8 mouse cellular contexts compared by ENCODE assay signal in the genomic region with DNA sequence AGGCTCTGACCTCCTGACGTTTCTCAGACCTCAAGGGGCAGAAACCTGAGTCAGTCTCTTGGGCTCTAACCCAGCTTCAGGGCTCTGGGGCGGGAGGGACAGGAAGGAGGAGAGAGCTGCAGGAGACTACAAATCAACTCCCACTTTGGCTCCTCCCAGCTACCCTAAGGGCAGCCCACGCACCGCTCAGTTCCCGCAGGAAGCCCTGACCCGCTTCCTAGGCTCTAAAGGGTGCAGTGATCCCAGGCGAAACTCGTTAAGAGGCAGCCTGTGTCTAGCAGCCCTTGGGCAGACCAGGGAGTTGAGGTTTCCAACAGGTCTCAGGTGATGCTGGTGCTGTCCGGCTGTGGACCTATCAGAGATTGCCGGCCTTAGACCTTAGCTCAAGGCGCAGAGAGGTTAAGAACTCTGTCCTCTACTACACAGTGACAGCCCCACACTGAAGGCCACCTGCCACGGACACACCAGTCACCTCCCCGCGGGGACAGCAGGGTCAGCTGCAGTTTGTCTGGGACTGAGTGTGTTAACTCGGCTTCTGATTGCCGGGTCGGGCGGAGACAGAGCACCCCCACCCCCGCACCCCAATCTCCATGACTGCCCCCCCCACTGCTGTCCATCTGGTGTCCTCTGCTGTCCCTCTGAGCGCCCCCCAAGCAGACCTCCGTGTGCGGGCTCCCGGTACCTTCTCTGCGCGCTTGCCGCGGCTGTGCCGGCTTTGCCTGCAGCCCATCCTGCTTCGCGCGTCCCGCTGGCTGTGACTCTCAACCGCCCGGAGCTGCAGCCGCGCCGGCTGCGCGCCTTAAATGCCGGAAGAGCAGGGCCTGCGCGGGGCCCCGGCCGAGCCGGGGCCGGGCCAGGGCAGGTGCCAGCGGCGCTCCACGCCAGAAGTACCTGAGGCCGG. TPM values are rescaled to one million over a fixed set of nuclear protein-coding genes. Genes with fewer than 3 reads are reported as not detected.
DNase-seq lines count a peak whose midpoint lies in the region; ATAC-seq and TF ChIP-seq lines count a peak whose summit lies in the region.

A gene (minus strand): TSS at position 801 of the 901 bp plus-strand sequence.

- WGBS in heart, embryonic 15.5 days: under 1% methylated on average over 50 of the region's 50 CpGs

- H3K27me3 ChIP-seq in heart, embryonic 15.5 days: no peaks in the 10 kb centered on the region

- peak within 1 kb of the TSS; percentile 84 for H3K4me2 ChIP-seq in heart, embryonic 15.5 days

- H3K9ac ChIP-seq in heart, embryonic 15.5 days: peak within 1 kb of the TSS; percentile 65

- H3K36me3 ChIP-seq in heart, embryonic 15.5 days: no peaks in the 10 kb centered on the region

- peak; percentile 64 for TF ChIP-seq POLR2A in embryonic fibroblast, embryonic 13.5 days (IDR thresholded peaks at IDR 0.05; ENCODE audit: low read depth, low read length)

- peak; percentile 85 for DNase-seq in CD4-positive, CD25-positive, alpha-beta regulatory T cell, adult 2 months (ENCODE audit: low read depth, low spot score)
- DNase-seq in adrenal gland, postnatal 25 days: peak; percentile 70
- peak; percentile 71 for DNase-seq in kidney, postnatal 10 days
- DNase-seq in lung, postnatal 4 days: peak; percentile 64 to 67
- peak; percentile 60 for DNase-seq in retina, embryonic 14.5 days (ENCODE audit: low spot score)
- DNase-seq in thymus, postnatal 4 days: peak; percentile 84

- ATAC-seq in heart, embryonic 15.5 days (replicated peaks; ENCODE audit: insufficient number of reproducible peaks, insufficient read depth, low FRiP score, low read depth): peak; percentile 67

- peak within 1 kb of the TSS; percentile 35 for H3K4me3 ChIP-seq in embryonic fibroblast, embryonic 13.5 days (ENCODE audit: insufficient read depth, low read length)
- H3K4me3 ChIP-seq in heart, embryonic 15.5 days: peak within 1 kb of the TSS; percentile 57

- H3K27ac ChIP-seq in embryonic fibroblast, embryonic 13.5 days (ENCODE audit: insufficient read depth, low read length): no peak within 1 kb of the TSS
- H3K27ac ChIP-seq in heart, embryonic 15.5 days: peak within 1 kb of the TSS; percentile 92

- TF ChIP-seq CTCF in embryonic fibroblast, embryonic 13.5 days (IDR thresholded peaks at IDR 0.05; ENCODE audit: borderline replicate concordance, insufficient read depth, low read length): no peak

- no peaks in the 10 kb centered on the region for H3K9me3 ChIP-seq in heart, embryonic 15.5 days (replicated peaks)

- H3K4me1 ChIP-seq in embryonic fibroblast, embryonic 13.5 days (ENCODE audit: control insufficient read depth, insufficient read depth, low read length): no peaks in the 10 kb centered on the region
- peaks cover 52% of the 10 kb centered on the region for H3K4me1 ChIP-seq in heart, embryonic 15.5 days (replicated peaks)

RNA-seq across cellular contexts. Expression of the gene that starts here (rescaled TPM):
- 8.8 and 11.2 TPM in 2 replicates for total RNA-seq in adrenal gland, postnatal 25 days (2021)
- polyA plus RNA-seq in embryonic fibroblast, embryonic 13.5 days (2011; ENCODE audit: insufficient read length, low read depth, missing spikeins): 0.43 and 0.61 TPM in 2 replicates
- 17.6 and 21.4 TPM in 2 replicates for polyA plus RNA-seq in heart, embryonic 15.5 days (2015; fragmentation: Nextera tagmentation; extraction: Ambion mirVana)

Comparison
In these comparisons a context has a peak if more than half of its experiments do, and no peak if none do; other contexts are left out.
1. RNA of the gene that starts here (polyA plus RNA-seq): 17.6 to 21.4 TPM in heart, embryonic 15.5 days; 0.43 to 0.61 TPM in embryonic fibroblast, embryonic 13.5 days; every median in the first group is over 10 times any median in the second.
2. Peak in every context shown above with its lines, with median percentiles within 50 percentile points of each other: DNase-seq.